Mouse (Mus musculus) thymus, adult 2 months (tissue): ENCODE data around the gene Fam219b.
A peak's percentile ranks its signal among the peaks of the same experiment; 100 is the strongest.

Experiments used
- CTCF ChIP-seq: fragments of 200-500 bp; IDR thresholded peaks from 2 replicates; pipeline ENCODE4 v1.5.1; 2012; ENCODE audit warnings: mild to moderate bottlenecking, control low read depth, low read length, moderate library complexity, borderline replicate concordance; ENCODE audit not compliant: control insufficient read depth, poor library complexity, insufficient read depth; ENCODE audit errors: extremely low read depth
- POLR2A ChIP-seq: fragments of 200-500 bp; IDR thresholded peaks from 2 replicates; pipeline ENCODE4 v1.6.1; 2012; ENCODE audit warnings: mild to moderate bottlenecking, low read length, control low read depth, moderate library complexity; ENCODE audit not compliant: control insufficient read depth, poor library complexity, insufficient read depth; ENCODE audit errors: extremely low read depth

- TF ChIP-seq POLR2A (no peak), CTCF (0 out of 2 replicates have a peak, but pooled peaks have one; percentile 16)
Observed at GRCm38 (mm10) chr9:57537728-57538181, 427 bp downstream of the Fam219b start.
